Mouse (Mus musculus) cerebellum, postnatal 4 days (tissue): ENCODE data around the gene Mgll.

Source experiments
- DNase-seq, 2 experiments: peaks; one replicate each; pipeline ENCODE4 v3.0.0; 2022; ENCODE audit warnings: low spot score in 2 of 2, mixed read lengths in 1 of 2

Mgll gene

GRCm38 (mm10) chr6:88724313-88725195, at the start of gene Mgll:
Gene Mgll, plus strand, starts transcription at chr6:88724412.
- peak; percentile 37 to 68 for DNase-seq

GRCm38 (mm10) chr6:88675815-88676214, 48.4 kb upstream of the Mgll start:
- no peak for DNase-seq

GRCm38 (mm10) chr6:88676753-88677736, 47.2 kb upstream of the Mgll start:
- no peak for DNase-seq

GRCm38 (mm10) chr6:88677738-88678137, 46.5 kb upstream of the Mgll start:
- DNase-seq, result no peak

- no peak for DNase-seq
Observed at GRCm38 (mm10) chr6:88681026-88681425, 43.2 kb upstream of the Mgll start.

- DNase-seq, result no peak
Observed at GRCm38 (mm10) chr6:88683380-88684053, 40.7 kb upstream of the Mgll start.

- no peak for DNase-seq
Observed at GRCm38 (mm10) chr6:88688171-88688570, 36.0 kb upstream of the Mgll start.

- DNase-seq, result no peak
Observed at GRCm38 (mm10) chr6:88688712-88689111, 35.5 kb upstream of the Mgll start.

- DNase-seq, result no peak
Observed at GRCm38 (mm10) chr6:88690211-88690610, 34.0 kb upstream of the Mgll start.

GRCm38 (mm10) chr6:88691361-88691760, 32.9 kb upstream of the Mgll start:
- no peak for DNase-seq

- no peak for DNase-seq
Observed at GRCm38 (mm10) chr6:88702887-88703286, 21.3 kb upstream of the Mgll start.

GRCm38 (mm10) chr6:88703731-88704130, 20.5 kb upstream of the Mgll start:
- DNase-seq, result no peak

- DNase-seq, result no peak
Observed at GRCm38 (mm10) chr6:88708401-88709278, 15.6 kb upstream of the Mgll start.

GRCm38 (mm10) chr6:88709279-88709575, 15.0 kb upstream of the Mgll start:
- DNase-seq, result no peak

GRCm38 (mm10) chr6:88711313-88711712, 12.9 kb upstream of the Mgll start:
- no peak for DNase-seq

- no peak for DNase-seq
Observed at GRCm38 (mm10) chr6:88712083-88712482, 12.1 kb upstream of the Mgll start.

GRCm38 (mm10) chr6:88713320-88713719, 10.9 kb upstream of the Mgll start:
- no peak for DNase-seq

GRCm38 (mm10) chr6:88714200-88714674, 10.0 kb upstream of the Mgll start:
- DNase-seq, result no peak

GRCm38 (mm10) chr6:88715378-88715781, 8.8 kb upstream of the Mgll start:
- DNase-seq, result no peak

- no peak for DNase-seq
Observed at GRCm38 (mm10) chr6:88715966-88716365, 8.2 kb upstream of the Mgll start.
